Mouse (Mus musculus) liver, embryonic 12.5 days (tissue): ENCODE results near the gene Sapcd1. TPM values are rescaled to one million over a fixed set of nuclear protein-coding genes. Genes with fewer than 3 reads are reported as not detected.
"Not testable (repeated sequence)": the region's sequence is repeated elsewhere in the genome, so short reads cannot be mapped to it uniquely, and the experiment has no call there.

Source experiments
- ATAC-seq: fragments of 200-750 bp; cut with Nextera tagmentation; 2 replicates; pipeline ENCODE4 v1.8.0; 2017; ENCODE audit warnings: moderate number of reproducible peaks, mild to moderate bottlenecking, moderate library complexity
- H3K27ac ChIP-seq: fragments of 300-500 bp; sonication (generic); 2 replicates; pipeline ENCODE4 v1.5.1; 2016; ENCODE audit warnings: mild to moderate bottlenecking
- H3K27me3 ChIP-seq: fragments of 300-500 bp; sonication (generic); replicated peaks from 2 replicates; pipeline ENCODE4 v1.6.1; 2016; ENCODE audit warnings: mild to moderate bottlenecking, moderate library complexity
- H3K36me3 ChIP-seq: fragments of 300-500 bp; sonication (generic); 2 replicates; pipeline ENCODE4 v1.6.1; 2016; ENCODE audit warnings: mild to moderate bottlenecking, moderate library complexity
- H3K4me1 ChIP-seq: fragments of 300-500 bp; sonication (generic); 2 replicates; pipeline ENCODE4 v1.6.1; 2016
- H3K4me2 ChIP-seq: fragments of 300-500 bp; sonication (generic); 2 replicates; pipeline ENCODE4 v1.6.1; 2016; ENCODE audit warnings: mild to moderate bottlenecking, moderate library complexity
- H3K4me3 ChIP-seq: fragments of 300-500 bp; sonication (generic); 2 replicates; pipeline ENCODE4 v1.5.1; 2016; ENCODE audit warnings: mild to moderate bottlenecking, moderate library complexity
- H3K9ac ChIP-seq: fragments of 300-500 bp; sonication (generic); 2 replicates; pipeline ENCODE4 v1.6.1; 2016; ENCODE audit warnings: mild to moderate bottlenecking, moderate library complexity
- H3K9me3 ChIP-seq: fragments of 300-500 bp; sonication (generic); replicated peaks from 2 replicates; pipeline ENCODE4 v1.6.1; 2016; ENCODE audit warnings: mild to moderate bottlenecking, moderate library complexity
- WGBS: fragments of 180-500 bp; shearing (Covaris S2); methylation state at CpG from one replicate; pipeline ENCODE4 v1.1.7; 2016; ENCODE audit not compliant: insufficient replicate concordance; 5-methylcytosine and 5-hydroxymethylcytosine counted together
- polyA plus RNA-seq: library from polyadenylated mRNA; unstranded; fragments of >200 nt; fragmentation: Nextera tagmentation; extraction: Ambion mirVana; gene quantifications from 2 replicates; pipeline ENCODE4 v1.2.1, GENCODE M21; 2016

The Sapcd1 gene
- polyA plus RNA-seq, 1 experiment from 2014 or later: 2.8 TPM

GRCm38 (mm10) chr17:35039121-35039873, 11.5 kb upstream of the Sapcd1 start:
- ATAC-seq: 0 out of 2 replicates have a peak, but pooled peaks have one; percentile 24
- no peak overlapping the region for H3K9ac ChIP-seq
- no peaks in the 10 kb centered on the region for H3K27me3 ChIP-seq
- H3K4me3 ChIP-seq: no peak overlapping the region
- H3K9me3 ChIP-seq: no peaks in the 10 kb centered on the region
- H3K4me2 ChIP-seq: no peak overlapping the region
- H3K27ac ChIP-seq: no peak overlapping the region
- 76% methylated on average over 11 of the region's 11 CpGs for WGBS
- peaks cover 48% of the 10 kb centered on the region for H3K4me1 ChIP-seq
- no peaks in the 10 kb centered on the region for H3K36me3 ChIP-seq

- Histone ChIP-seq H3K9me3 (no peaks in the 10 kb centered on the region), H3K9ac (no peak overlapping the region), H3K4me1 (peaks cover 43% of the 10 kb centered on the region), H3K4me2 (no peak overlapping the region), H3K27ac (0 out of 2 replicates have a peak overlapping the region, but pooled peaks have one; percentile 23), H3K27me3 (0 out of 2 replicates have a peak, but pooled peaks cover 3% of the 10 kb centered on the region), H3K36me3 (no peaks in the 10 kb centered on the region), H3K4me3 (no peak overlapping the region)
- no peak for ATAC-seq
- 66% methylated on average over 6 of the region's 6 CpGs for WGBS
These were observed 7.1 kb upstream of the Sapcd1 start for GRCm38 (mm10) chr17:35034896-35035295.

GRCm38 (mm10) chr17:35033703-35034102, 5.9 kb upstream of the Sapcd1 start:
- not testable (repeated sequence) for H3K9me3 ChIP-seq, ATAC-seq
- WGBS: 63% methylated on average over 1 of the region's 1 CpGs

GRCm38 (mm10) chr17:35032323-35032870, 4.6 kb upstream of the Sapcd1 start:
- Histone ChIP-seq H3K4me3 (no peak overlapping the region), H3K9ac (no peak overlapping the region), H3K27ac (no peak overlapping the region), H3K4me1 (peaks cover 58% of the 10 kb centered on the region), H3K9me3 (no peaks in the 10 kb centered on the region), H3K27me3 (0 out of 2 replicates have a peak, but pooled peaks cover 3% of the 10 kb centered on the region), H3K36me3 (no peaks in the 10 kb centered on the region), H3K4me2 (no peak overlapping the region)
- 60% methylated on average over 8 of the region's 8 CpGs for WGBS
- ATAC-seq: no peak

More at GRCm38 (mm10) chr17:35033703-35034102, 5.9 kb upstream of the Sapcd1 start:
- not testable (repeated sequence) for H3K27me3 ChIP-seq, H3K9ac ChIP-seq, H3K4me2 ChIP-seq, H3K4me3 ChIP-seq, H3K27ac ChIP-seq, H3K36me3 ChIP-seq
- peaks cover 45% of the 10 kb centered on the region for H3K4me1 ChIP-seq

GRCm38 (mm10) chr17:35031880-35032279, 4.1 kb upstream of the Sapcd1 start:
- H3K9ac ChIP-seq: no peak overlapping the region
- no peak overlapping the region for H3K4me3 ChIP-seq
- no peak overlapping the region for H3K27ac ChIP-seq
- ATAC-seq: no peak
- H3K4me2 ChIP-seq: no peak overlapping the region
- H3K9me3 ChIP-seq: no peaks in the 10 kb centered on the region
- 0 out of 2 replicates have a peak, but pooled peaks cover 3% of the 10 kb centered on the region for H3K27me3 ChIP-seq
- 59% methylated on average over 7 of the region's 7 CpGs for WGBS
- no peaks in the 10 kb centered on the region for H3K36me3 ChIP-seq
- peaks cover 62% of the 10 kb centered on the region for H3K4me1 ChIP-seq

GRCm38 (mm10) chr17:35031272-35031671, 3.5 kb upstream of the Sapcd1 start:
- 0 out of 2 replicates have a peak, but pooled peaks cover 3% of the 10 kb centered on the region for H3K27me3 ChIP-seq
- H3K4me3 ChIP-seq: no peak overlapping the region
- 91% methylated on average over 11 of the region's 11 CpGs for WGBS
- H3K4me1 ChIP-seq: peaks cover 66% of the 10 kb centered on the region
- H3K36me3 ChIP-seq: no peaks in the 10 kb centered on the region
- no peaks in the 10 kb centered on the region for H3K9me3 ChIP-seq
- no peak for ATAC-seq
- H3K4me2 ChIP-seq: no peak overlapping the region
- H3K9ac ChIP-seq: no peak overlapping the region
- no peak overlapping the region for H3K27ac ChIP-seq

- Histone ChIP-seq H3K9ac (no peak overlapping the region), H3K36me3 (no peaks in the 10 kb centered on the region), H3K27ac (no peak overlapping the region), H3K9me3 (no peaks in the 10 kb centered on the region), H3K27me3 (0 out of 2 replicates have a peak, but pooled peaks cover 3% of the 10 kb centered on the region), H3K4me1 (peaks cover 76% of the 10 kb centered on the region), H3K4me2 (0 out of 2 replicates have a peak overlapping the region, but pooled peaks have one; percentile 10), H3K4me3 (no peak overlapping the region)
- WGBS: 42% methylated on average over 19 of the region's 19 CpGs
- ATAC-seq: no peak
These were observed 2.1 kb upstream of the Sapcd1 start for GRCm38 (mm10) chr17:35029691-35030532.

- H3K4me3 ChIP-seq: no peak overlapping the region
- 72% methylated on average over 2 of the region's 2 CpGs for WGBS
- no peaks in the 10 kb centered on the region for H3K9me3 ChIP-seq
- no peaks in the 10 kb centered on the region for H3K36me3 ChIP-seq
- H3K27ac ChIP-seq: no peak overlapping the region
- no peak for ATAC-seq
- no peak overlapping the region for H3K9ac ChIP-seq
- no peak overlapping the region for H3K4me2 ChIP-seq
- peaks cover 87% of the 10 kb centered on the region for H3K4me1 ChIP-seq
- H3K27me3 ChIP-seq: 0 out of 2 replicates have a peak, but pooled peaks cover 6% of the 10 kb centered on the region
These were observed 499 bp upstream of the Sapcd1 start for GRCm38 (mm10) chr17:35028315-35028714.

GRCm38 (mm10) chr17:35026206-35026605, 1.6 kb downstream of the Sapcd1 start:
- Histone ChIP-seq H3K36me3 (no peaks in the 10 kb centered on the region), H3K4me1 (peaks cover 93% of the 10 kb centered on the region), H3K9ac (no peak overlapping the region), H3K27me3 (0 out of 2 replicates have a peak, but pooled peaks cover 6% of the 10 kb centered on the region), H3K4me2 (no peak overlapping the region), H3K4me3 (no peak overlapping the region), H3K9me3 (no peaks in the 10 kb centered on the region), H3K27ac (no peak overlapping the region)
- ATAC-seq: no peak
- WGBS: 65% methylated on average over 5 of the region's 5 CpGs

- WGBS: 58% methylated on average over 8 of the region's 10 CpGs
- Histone ChIP-seq H3K36me3 (no peaks in the 10 kb centered on the region), H3K9ac (no peak overlapping the region), H3K27ac (no peak overlapping the region), H3K9me3 (no peaks in the 10 kb centered on the region), H3K4me1 (peaks cover 90% of the 10 kb centered on the region), H3K4me2 (no peak overlapping the region; the same call in 1 of the 2 replicates), H3K27me3 (0 out of 2 replicates have a peak, but pooled peaks cover 3% of the 10 kb centered on the region), H3K4me3 (no peak overlapping the region)
- no peak for ATAC-seq
These were observed 2.9 kb downstream of the Sapcd1 start for GRCm38 (mm10) chr17:35024691-35025488.

GRCm38 (mm10) chr17:35024261-35024660, 3.6 kb downstream of the Sapcd1 start:
- Histone ChIP-seq H3K4me3 (no peak overlapping the region), H3K4me1 (peaks cover 84% of the 10 kb centered on the region), H3K36me3 (no peaks in the 10 kb centered on the region), H3K9ac (no peak overlapping the region), H3K27me3 (0 out of 2 replicates have a peak, but pooled peaks cover 3% of the 10 kb centered on the region), H3K4me2 (no peak overlapping the region), H3K9me3 (no peaks in the 10 kb centered on the region), H3K27ac (peak overlapping the region; percentile 39)
- ATAC-seq: no peak
- 52% methylated on average over 13 of the region's 13 CpGs for WGBS
